Mouse (Mus musculus) bone marrow, adult 2 months (tissue): ENCODE results near the gene Olfr523.

Experiments used
- CTCF ChIP-seq: fragments of 200-500 bp; IDR thresholded peaks from 2 replicates; pipeline ENCODE4 v1.5.1; 2011; ENCODE audit warnings: low read length, control low read depth; ENCODE audit not compliant: control insufficient read depth, insufficient read depth
- POLR2A ChIP-seq: fragments of 200-500 bp; IDR thresholded peaks from 2 replicates; pipeline ENCODE4 v1.6.1; 2011; ENCODE audit warnings: low read depth, mild to moderate bottlenecking, control low read depth, low read length, borderline replicate concordance; ENCODE audit not compliant: control insufficient read depth

- TF ChIP-seq POLR2A, result no peak
- no peak for TF ChIP-seq CTCF
Observed at GRCm38 (mm10) chr7:140169386-140169785, 3.6 kb upstream of the Olfr523 start.
